Comparison of ENCODE assay signal across 8 mouse cellular contexts in genomic region chr9:90115308-90115700, GRCm38 (mm10). TPM values are rescaled to one million over a fixed set of nuclear protein-coding genes. Genes with fewer than 3 reads are reported as not detected.
DNase-seq lines count a peak whose midpoint lies in the region; ATAC-seq lines count a peak whose summit lies in the region.

No protein-coding gene starts in this region.

- no peaks in the 10 kb centered on the region; the same call in 1 of the 2 replicates for H3K27me3 ChIP-seq in kidney, embryonic 14.5 days (ENCODE audit: control insufficient read depth, insufficient read depth, low read length)
- H3K27me3 ChIP-seq in embryonic facial prominence, embryonic 10.5 days (replicated peaks; ENCODE audit: low read depth, poor library complexity, severe bottlenecking), result no peaks in the 10 kb centered on the region
- no peaks in the 10 kb centered on the region for H3K27me3 ChIP-seq in hindbrain, embryonic 16.5 days (replicated peaks; ENCODE audit: control insufficient read depth, insufficient read depth, low read length)
- H3K27me3 ChIP-seq in midbrain, embryonic 15.5 days (replicated peaks), result peaks cover 6% of the 10 kb centered on the region; the same call in 1 of the 2 replicates

- no peaks in the 10 kb centered on the region for H3K9me3 ChIP-seq in kidney, embryonic 14.5 days (ENCODE audit: control insufficient read depth, low read length)
- H3K9me3 ChIP-seq in embryonic facial prominence, embryonic 10.5 days, result no peaks in the 10 kb centered on the region
- H3K9me3 ChIP-seq in hindbrain, embryonic 16.5 days (ENCODE audit: control insufficient read depth, low read length), result no peaks in the 10 kb centered on the region
- no peaks in the 10 kb centered on the region for H3K9me3 ChIP-seq in midbrain, embryonic 15.5 days

- peak overlapping the region; percentile 78 for H3K4me2 ChIP-seq in kidney, embryonic 14.5 days (replicated peaks; ENCODE audit: low read depth, low read length)
- H3K4me2 ChIP-seq in hindbrain, embryonic 16.5 days (ENCODE audit: low read length), result peak overlapping the region; percentile 90
- peak overlapping the region; percentile 83 for H3K4me2 ChIP-seq in midbrain, embryonic 15.5 days

- no peaks in the 10 kb centered on the region for H3K36me3 ChIP-seq in kidney, embryonic 14.5 days (ENCODE audit: control insufficient read depth, insufficient read depth, low read length)
- H3K36me3 ChIP-seq in embryonic facial prominence, embryonic 10.5 days (replicated peaks), result no peaks in the 10 kb centered on the region
- no peaks in the 10 kb centered on the region for H3K36me3 ChIP-seq in hindbrain, embryonic 16.5 days (ENCODE audit: control insufficient read depth, insufficient read depth, low read length)
- H3K36me3 ChIP-seq in midbrain, embryonic 15.5 days (replicated peaks), result no peaks in the 10 kb centered on the region

- no peak for DNase-seq in kidney, postnatal 14 days
- DNase-seq in embryonic facial prominence, embryonic 10.5 days (ENCODE audit: low spot score), result no peak
- DNase-seq in ovary, postnatal 10 days (ENCODE audit: low spot score), result no peak
- no peak for DNase-seq in adipocyte (ENCODE audit: low spot score)
- DNase-seq in cerebellum, postnatal 14 days, result no peak

- peak overlapping the region; percentile 94 for H3K4me3 ChIP-seq in kidney, embryonic 14.5 days (ENCODE audit: low read length)
- peak overlapping the region; percentile 96 for H3K4me3 ChIP-seq in embryonic facial prominence, embryonic 10.5 days
- H3K4me3 ChIP-seq in hindbrain, embryonic 16.5 days (ENCODE audit: low read length), result peak overlapping the region; percentile 78
- peak overlapping the region; percentile 96 for H3K4me3 ChIP-seq in midbrain, embryonic 15.5 days

- H3K4me1 ChIP-seq in kidney, embryonic 14.5 days (ENCODE audit: control insufficient read depth, insufficient read depth, low read length), result peaks cover 15% of the 10 kb centered on the region
- H3K4me1 ChIP-seq in embryonic facial prominence, embryonic 10.5 days, result peaks cover 20% of the 10 kb centered on the region
- H3K4me1 ChIP-seq in hindbrain, embryonic 16.5 days (ENCODE audit: control insufficient read depth, insufficient read depth, low read depth, low read length), result peaks cover 15% of the 10 kb centered on the region
- H3K4me1 ChIP-seq in midbrain, embryonic 15.5 days, result peaks cover 19% of the 10 kb centered on the region

- no peak overlapping the region for H3K27ac ChIP-seq in kidney, embryonic 14.5 days (ENCODE audit: low read depth, low read length)
- H3K27ac ChIP-seq in embryonic facial prominence, embryonic 10.5 days (replicated peaks), result peak overlapping the region; percentile 100
- H3K27ac ChIP-seq in hindbrain, embryonic 16.5 days (ENCODE audit: low read depth, low read length), result no peak overlapping the region
- peak overlapping the region; percentile 85 for H3K27ac ChIP-seq in midbrain, embryonic 15.5 days

- no peak for ATAC-seq in kidney, embryonic 14.5 days (ENCODE audit: low FRiP score, low TSS enrichment)
- ATAC-seq in hindbrain, embryonic 16.5 days, result no peak
- ATAC-seq in midbrain, embryonic 15.5 days (replicated peaks), result no peak

- peak overlapping the region; percentile 44; the same call in 1 of the 2 replicates for H3K9ac ChIP-seq in kidney, embryonic 14.5 days (ENCODE audit: low read depth, low read length)
- peak overlapping the region; percentile 74 for H3K9ac ChIP-seq in hindbrain, embryonic 16.5 days (ENCODE audit: low read depth, low read length)
- H3K9ac ChIP-seq in midbrain, embryonic 15.5 days, result peak overlapping the region; percentile 58

RNA-seq across cellular contexts. Expression of gene Morf4l1, which starts 0.7 kb away (rescaled TPM):
- polyA plus RNA-seq in kidney, embryonic 14.5 days (2014; fragmentation: Nextera tagmentation; extraction: Ambion mirVana), result 467 and 551 TPM in 2 replicates
- 515 and 519 TPM in 2 replicates for polyA plus RNA-seq in embryonic facial prominence, embryonic 10.5 days (2016; fragmentation: Nextera tagmentation; extraction: Ambion mirVana)
- 538 and 570 TPM in 2 replicates for polyA plus RNA-seq in hindbrain, embryonic 16.5 days (2015; fragmentation: Nextera tagmentation; extraction: Ambion mirVana)
- 548 and 569 TPM in 2 replicates for polyA plus RNA-seq in midbrain, embryonic 15.5 days (2015; fragmentation: Nextera tagmentation; extraction: Ambion mirVana)

RNA-seq across cellular contexts. Expression of gene Adamts7, which starts 47.6 kb away (rescaled TPM):
- polyA plus RNA-seq in kidney, embryonic 14.5 days (2014; fragmentation: Nextera tagmentation; extraction: Ambion mirVana), result 10.0 and 10.6 TPM in 2 replicates
- polyA plus RNA-seq in embryonic facial prominence, embryonic 10.5 days (2016; fragmentation: Nextera tagmentation; extraction: Ambion mirVana), result 14.6 and 14.9 TPM in 2 replicates
- polyA plus RNA-seq in hindbrain, embryonic 16.5 days (2015; fragmentation: Nextera tagmentation; extraction: Ambion mirVana), result 4.9 and 9.4 TPM in 2 replicates
- polyA plus RNA-seq in midbrain, embryonic 15.5 days (2015; fragmentation: Nextera tagmentation; extraction: Ambion mirVana), result 9.9 and 11.5 TPM in 2 replicates

Comparison
In these comparisons a context has a peak if more than half of its experiments do, and no peak if none do; other contexts are left out.
1. H3K27ac ChIP-seq: peak in embryonic facial prominence, embryonic 10.5 days (single experiment) and midbrain, embryonic 15.5 days (single experiment); none in kidney, embryonic 14.5 days (single experiment) and hindbrain, embryonic 16.5 days (single experiment).
2. Peak in every context shown above with its lines, with median percentiles within 50 percentile points of each other: H3K4me2 ChIP-seq, H3K4me3 ChIP-seq and H3K9ac ChIP-seq.